Mouse (Mus musculus) forebrain, postnatal 0 days (tissue): ENCODE measurements around the gene Siglecg. TPM values are rescaled to one million over a fixed set of nuclear protein-coding genes. Genes with fewer than 3 reads are reported as not detected.
A peak's percentile ranks its signal among the peaks of the same experiment; 100 is the strongest.

ENCODE experiments used
- ATAC-seq: fragments of 200-750 bp; cut with Nextera tagmentation; 2 replicates; pipeline ENCODE4 v1.8.0; 2017; ENCODE audit warnings: mild to moderate bottlenecking, moderate library complexity
- DNase-seq: peaks from one replicate; pipeline ENCODE4 v3.0.0-alpha.2; 2015
- H3K27ac ChIP-seq: fragments of 300-500 bp; sonication (generic); 2 replicates; pipeline ENCODE4 v1.5.1; 2014; ENCODE audit warnings: low read depth, mild to moderate bottlenecking, antibody characterized with exemption, low read length, moderate library complexity, mixed read lengths
- H3K27me3 ChIP-seq: fragments of 300-500 bp; sonication (generic); 2 replicates; pipeline ENCODE4 v1.6.1; 2014; ENCODE audit warnings: mild to moderate bottlenecking, low read length, mixed read lengths; ENCODE audit not compliant: insufficient read depth
- H3K36me3 ChIP-seq: fragments of 300-500 bp; sonication (generic); 2 replicates; pipeline ENCODE4 v1.6.1; 2014; ENCODE audit warnings: mild to moderate bottlenecking, moderate library complexity; ENCODE audit not compliant: insufficient read depth
- H3K4me1 ChIP-seq: fragments of 300-500 bp; sonication (generic); 2 replicates; pipeline ENCODE4 v1.6.1; 2014; ENCODE audit warnings: antibody characterized with exemption; ENCODE audit not compliant: insufficient read depth
- H3K4me2 ChIP-seq: fragments of 300-500 bp; sonication (generic); 2 replicates; pipeline ENCODE4 v1.6.1; 2014; ENCODE audit warnings: low read depth, mild to moderate bottlenecking, moderate library complexity
- H3K4me3 ChIP-seq: fragments of 300-500 bp; sonication (generic); 2 replicates; pipeline ENCODE4 v1.5.1; 2014; ENCODE audit warnings: low read depth, low read length, mixed read lengths
- H3K9ac ChIP-seq: fragments of 300-500 bp; sonication (generic); 2 replicates; pipeline ENCODE4 v1.6.1; 2014; ENCODE audit warnings: mild to moderate bottlenecking
- H3K9me3 ChIP-seq: fragments of 300-500 bp; sonication (generic); 2 replicates; pipeline ENCODE4 v1.6.1; 2016; ENCODE audit warnings: low read length
- CTCF ChIP-seq: sonication (generic); IDR thresholded peaks from 2 replicates; pipeline ENCODE4 v1.5.1; 2016; ENCODE audit warnings: antibody characterized with exemption, control low read depth, low read depth
- WGBS: fragments of 180-500 bp; shearing (Covaris S2); extraction: QIAGEN DNeasy Blood & Tissue Kit; methylation state at CpG from one replicate; pipeline ENCODE4 v1.1.7; 2014; 5-methylcytosine and 5-hydroxymethylcytosine counted together
- polyA plus RNA-seq: library from polyadenylated mRNA; unstranded; fragments of >200 nt; fragmentation: Nextera tagmentation; extraction: Ambion mirVana; gene quantifications from 2 replicates; pipeline ENCODE4 v1.2.1, GENCODE M21; 2015
- total RNA-seq: library from RNA; depleted of rRNA; stranded (reverse); fragments of >200 nt; gene quantifications from 2 replicates; pipeline ENCODE4 v1.2.3, GENCODE M21; 2014

The Siglecg gene
- total and polyA plus RNA-seq, 2 experiments from 2014 or later: not detected

DNA sequence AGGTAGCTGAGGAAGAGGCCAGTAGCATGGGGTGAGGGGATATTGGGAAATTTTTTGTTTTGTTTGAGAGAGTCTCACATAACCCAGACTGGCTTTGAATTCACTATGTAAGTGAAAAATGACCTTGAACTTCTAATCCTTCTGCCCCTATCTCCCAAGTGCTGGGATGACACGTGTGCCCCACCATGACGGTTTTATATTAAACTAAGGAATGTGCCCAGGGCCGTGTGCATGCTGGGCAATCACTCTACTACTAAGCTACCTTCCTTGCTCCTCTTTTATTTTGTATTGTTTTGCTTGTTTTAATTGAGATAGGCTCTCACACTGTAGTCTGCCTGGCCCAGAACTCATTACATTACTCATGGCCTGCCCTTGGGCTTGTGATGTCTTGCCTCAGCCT lies 33.1 kb downstream of the Siglecg start:
- ATAC-seq (no peak), DNase-seq (no peak)
- WGBS: 83% methylated on average over 3 of the region's 3 CpGs

DNA sequence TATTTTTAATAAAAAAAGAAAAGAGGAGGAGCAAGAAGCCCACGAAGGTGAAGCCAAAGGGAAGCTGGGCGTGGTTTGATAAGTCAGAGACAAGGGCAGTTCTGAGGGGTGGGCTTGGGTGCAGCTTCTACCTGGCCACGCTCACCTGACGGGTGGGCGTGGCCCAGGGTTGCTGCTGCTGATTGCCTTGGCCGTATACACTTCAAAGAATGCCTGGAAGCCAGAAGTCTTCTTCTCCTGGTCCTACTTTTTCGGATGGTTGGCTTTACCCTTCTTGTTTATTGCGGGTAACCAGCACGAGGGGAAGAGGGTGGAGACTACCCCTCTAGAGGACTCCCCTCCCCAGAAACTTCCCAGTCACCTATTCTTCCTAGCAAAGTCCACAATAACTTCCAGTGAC lies 34.7 kb downstream of the Siglecg start:
- no peaks in the 10 kb centered on the region for H3K9me3 ChIP-seq
- H3K4me2 ChIP-seq: peak overlapping the region; percentile 84
- H3K4me1 ChIP-seq: peaks cover 11% of the 10 kb centered on the region
- DNase-seq: no peak
- H3K9ac ChIP-seq: peak overlapping the region; percentile 55
- WGBS: 15% methylated on average over 9 of the region's 9 CpGs
- H3K27ac ChIP-seq: peak overlapping the region; percentile 86
- H3K36me3 ChIP-seq: no peaks in the 10 kb centered on the region
- no peak for TF ChIP-seq CTCF
- H3K4me3 ChIP-seq: peak overlapping the region; percentile 52
- H3K27me3 ChIP-seq: no peaks in the 10 kb centered on the region
- no peak for ATAC-seq

More for the DNA sequence above, 33.1 kb downstream of the Siglecg start:
- Histone ChIP-seq H3K4me3 (no peak overlapping the region), H3K9me3 (no peaks in the 10 kb centered on the region), H3K4me2 (no peak overlapping the region), H3K9ac (no peak overlapping the region), H3K27ac (no peak overlapping the region), H3K27me3 (no peaks in the 10 kb centered on the region), H3K4me1 (peaks cover 11% of the 10 kb centered on the region), H3K36me3 (no peaks in the 10 kb centered on the region)
- no peak for TF ChIP-seq CTCF

DNA sequence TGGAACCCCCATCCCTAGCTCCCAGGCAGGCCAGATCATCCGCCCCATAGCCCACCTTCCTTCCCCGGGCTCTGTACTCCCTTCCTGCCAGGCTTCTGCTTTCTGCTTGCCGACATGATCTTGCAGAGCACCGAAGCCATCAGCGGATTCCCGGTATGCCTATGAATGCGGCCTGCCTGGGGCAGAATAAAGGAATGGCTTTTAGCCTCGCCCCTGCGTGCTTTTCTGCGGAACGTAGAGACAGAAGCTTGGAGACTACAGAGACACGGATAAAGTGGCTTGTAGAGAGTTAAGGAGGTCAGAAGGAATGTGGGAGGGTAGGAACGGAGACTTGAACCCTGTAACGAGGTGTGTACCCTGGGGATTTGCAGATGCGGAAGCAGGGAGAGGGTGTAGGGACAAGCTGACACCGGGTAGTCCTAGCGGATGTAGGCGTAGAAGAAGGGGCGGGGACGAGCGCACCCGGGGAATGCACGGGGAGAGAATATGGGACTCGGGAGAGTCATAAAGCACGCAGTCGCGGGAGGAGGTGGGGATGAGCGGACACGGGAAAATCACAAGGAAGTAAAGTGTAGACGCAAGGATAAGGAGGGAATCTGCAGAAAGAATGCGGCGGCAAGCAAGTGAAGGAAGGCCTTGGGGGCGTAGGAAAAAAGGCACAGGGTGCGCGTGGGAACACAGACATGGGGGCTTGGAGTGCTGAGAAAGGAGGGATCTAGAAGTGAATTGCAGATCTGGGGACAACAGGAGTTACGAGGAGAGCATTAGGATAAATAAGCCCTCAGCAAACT lies 35.3 kb downstream of the Siglecg start:
- H3K4me3 ChIP-seq: peak overlapping the region; percentile 52
- H3K9me3 ChIP-seq: no peaks in the 10 kb centered on the region
- peak overlapping the region; percentile 84 for H3K4me2 ChIP-seq
- peak overlapping the region; percentile 55 for H3K9ac ChIP-seq
- DNase-seq: peak; percentile 75
- H3K4me1 ChIP-seq: peaks cover 11% of the 10 kb centered on the region
- no peaks in the 10 kb centered on the region for H3K36me3 ChIP-seq
- H3K27ac ChIP-seq: peak overlapping the region; percentile 86
- WGBS: under 1% methylated on average over 36 of the region's 36 CpGs
- ATAC-seq: peak; percentile 83
- TF ChIP-seq CTCF: no peak
- no peaks in the 10 kb centered on the region for H3K27me3 ChIP-seq

DNA sequence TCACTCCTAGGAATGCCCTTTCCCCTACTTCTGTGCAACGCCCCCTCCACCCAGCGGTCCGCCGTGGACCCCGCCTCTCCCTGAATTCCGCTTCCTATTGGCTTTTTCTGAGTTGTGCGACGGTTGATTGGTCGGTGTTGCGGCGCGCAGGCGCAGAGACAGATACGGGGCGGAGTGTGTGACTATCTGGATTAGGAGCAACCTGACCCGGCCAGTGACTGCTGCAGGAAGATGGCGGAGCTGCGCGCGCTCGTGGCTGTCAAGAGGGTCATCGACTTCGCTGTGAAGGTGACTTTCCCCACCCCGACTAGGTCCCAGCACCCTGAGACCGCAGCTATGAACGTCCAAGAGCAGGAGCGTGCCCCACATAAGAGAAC lies 35.9 kb downstream of the Siglecg start, which contains the start of the genes Etfb and Gm45233:
Gene Etfb (plus strand): TSS at position 167 of the 377 bp plus-strand sequence.
Gene Gm45233 (plus strand): TSS at position 212 of the 377 bp plus-strand sequence.
- Histone ChIP-seq H3K9me3 (no peaks in the 10 kb centered on the region), H3K27me3 (no peaks in the 10 kb centered on the region), H3K9ac (peak within 1 kb of the TSS; percentile 55), H3K4me2 (peak within 1 kb of the TSS; percentile 84), H3K27ac (peak within 1 kb of the TSS; percentile 86), H3K4me3 (peak within 1 kb of the TSS; percentile 52), H3K4me1 (peaks cover 11% of the 10 kb centered on the region), H3K36me3 (no peaks in the 10 kb centered on the region)
- TF ChIP-seq CTCF: peak; percentile 29; the same call in 1 of the 2 replicates
- DNase-seq (peak; percentile 95), ATAC-seq (peak; percentile 98)
- under 1% methylated on average over 27 of the region's 27 CpGs for WGBS

DNA sequence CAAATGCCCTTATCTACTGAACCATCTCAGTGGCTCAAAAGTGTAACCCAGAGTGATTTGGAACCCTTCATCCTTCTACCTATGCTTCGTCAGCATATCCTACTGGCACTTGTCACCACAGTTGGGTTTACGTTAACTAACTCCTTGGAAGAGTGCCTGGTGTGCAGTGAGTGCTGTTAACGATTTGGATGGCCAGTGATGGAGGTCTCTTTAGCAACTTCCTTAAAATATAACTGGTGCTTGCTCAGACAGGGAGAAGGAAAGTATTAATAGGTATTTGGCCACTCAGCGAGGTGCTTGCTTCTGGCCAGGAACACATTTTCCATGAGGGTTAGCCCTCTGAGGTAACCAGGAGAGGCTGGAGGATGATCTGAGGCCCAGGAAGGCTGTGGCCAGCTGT lies 39.8 kb downstream of the Siglecg start:
- Histone ChIP-seq H3K27me3 (no peaks in the 10 kb centered on the region), H3K4me2 (no peak overlapping the region), H3K4me3 (no peak overlapping the region), H3K9me3 (no peaks in the 10 kb centered on the region), H3K36me3 (0 out of 2 replicates have a peak, but pooled peaks cover 3% of the 10 kb centered on the region), H3K9ac (no peak overlapping the region), H3K4me1 (peaks cover 6% of the 10 kb centered on the region), H3K27ac (no peak overlapping the region)
- 76% methylated on average over 4 of the region's 4 CpGs for WGBS
- no peak for TF ChIP-seq CTCF
- DNase-seq (no peak), ATAC-seq (no peak)

DNA sequence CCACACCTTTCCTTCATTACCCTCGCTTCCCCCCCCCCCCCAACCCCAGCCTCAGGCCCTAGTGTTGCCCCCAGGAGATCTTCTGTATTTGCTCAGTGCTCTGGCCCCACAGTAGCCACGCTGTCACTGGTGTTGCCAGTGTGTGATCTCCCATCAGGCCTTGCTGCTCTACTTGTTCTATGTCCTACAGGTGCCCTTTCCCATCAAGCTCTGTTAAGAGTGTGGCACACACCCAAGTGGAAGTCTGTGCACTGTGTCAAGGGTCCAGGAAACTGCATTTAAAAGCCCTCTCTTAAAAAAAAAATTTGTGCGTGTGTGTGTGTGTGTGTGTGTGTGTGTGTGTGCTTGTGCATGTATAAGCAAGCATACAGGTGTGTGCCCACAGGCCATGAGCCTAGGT lies 40.2 kb downstream of the Siglecg start:
- peaks cover 6% of the 10 kb centered on the region for H3K4me1 ChIP-seq
- no peak overlapping the region for H3K4me2 ChIP-seq
- no peaks in the 10 kb centered on the region for H3K27me3 ChIP-seq
- WGBS: 98% methylated on average over 3 of the region's 3 CpGs
- no peak overlapping the region for H3K27ac ChIP-seq
- no peak for TF ChIP-seq CTCF
- H3K9me3 ChIP-seq: no peaks in the 10 kb centered on the region
- H3K36me3 ChIP-seq: 0 out of 2 replicates have a peak, but pooled peaks cover 7% of the 10 kb centered on the region
- no peak overlapping the region for H3K4me3 ChIP-seq
- no peak overlapping the region for H3K9ac ChIP-seq
- ATAC-seq: no peak
- no peak for DNase-seq

DNA sequence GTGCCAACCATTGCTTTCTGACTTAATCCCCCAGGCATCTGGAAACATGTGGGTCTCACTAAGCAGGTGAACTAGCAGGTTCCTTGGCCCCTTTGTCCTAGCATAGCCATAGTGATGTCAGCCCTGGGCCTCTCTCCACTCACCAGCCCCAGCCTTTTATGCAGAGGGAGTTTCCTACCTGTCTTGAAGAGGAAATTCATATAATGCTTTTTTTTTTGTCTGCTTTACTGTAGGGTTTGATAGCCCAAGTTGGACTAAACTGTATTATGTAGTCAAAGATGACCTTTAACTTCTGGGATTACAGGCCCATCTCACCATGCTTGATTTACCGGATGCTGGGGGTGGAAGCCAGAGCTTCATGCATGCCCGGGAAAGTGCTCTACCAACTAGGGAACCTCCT lies 41.8 kb downstream of the Siglecg start:
- TF ChIP-seq CTCF: no peak
- Histone ChIP-seq H3K27ac (no peak overlapping the region), H3K27me3 (no peaks in the 10 kb centered on the region), H3K9me3 (no peaks in the 10 kb centered on the region), H3K4me2 (no peak overlapping the region), H3K4me1 (no peaks in the 10 kb centered on the region), H3K9ac (no peak overlapping the region), H3K4me3 (no peak overlapping the region), H3K36me3 (peaks cover 11% of the 10 kb centered on the region; the same call in 1 of the 2 replicates)
- DNase-seq: no peak
- WGBS: 99% methylated on average over 2 of the region's 2 CpGs
- no peak for ATAC-seq
